Mouse (Mus musculus) left cerebral cortex, postnatal 10 days (tissue): ENCODE measurements around the gene Clpp. TPM values are rescaled to one million over a fixed set of nuclear protein-coding genes. Genes with fewer than 3 reads are reported as not detected.

Experiments used
- DNase-seq, 2 experiments: peaks; one replicate each; pipeline ENCODE4 v3.0.0; 2021 to 2022; ENCODE audit warnings: low spot score in 2 of 2, mixed read lengths in 1 of 2; ENCODE audit errors: extremely low spot score in 1 of 2
- intact Hi-C: fragments of 180-260 bp; cut with DNase I; formaldehyde crosslinking; loops from one replicate; pipeline ENCODE4 v1.15.1; 2025
- total RNA-seq, 2 experiments: library from RNA; stranded (reverse); gene quantifications; 2 replicates each; pipeline ENCODE4 v1.2.3; 2021

The Clpp gene
- 10 to 100 TPM; 51.0 to 52.6 TPM for total RNA-seq

DNA sequence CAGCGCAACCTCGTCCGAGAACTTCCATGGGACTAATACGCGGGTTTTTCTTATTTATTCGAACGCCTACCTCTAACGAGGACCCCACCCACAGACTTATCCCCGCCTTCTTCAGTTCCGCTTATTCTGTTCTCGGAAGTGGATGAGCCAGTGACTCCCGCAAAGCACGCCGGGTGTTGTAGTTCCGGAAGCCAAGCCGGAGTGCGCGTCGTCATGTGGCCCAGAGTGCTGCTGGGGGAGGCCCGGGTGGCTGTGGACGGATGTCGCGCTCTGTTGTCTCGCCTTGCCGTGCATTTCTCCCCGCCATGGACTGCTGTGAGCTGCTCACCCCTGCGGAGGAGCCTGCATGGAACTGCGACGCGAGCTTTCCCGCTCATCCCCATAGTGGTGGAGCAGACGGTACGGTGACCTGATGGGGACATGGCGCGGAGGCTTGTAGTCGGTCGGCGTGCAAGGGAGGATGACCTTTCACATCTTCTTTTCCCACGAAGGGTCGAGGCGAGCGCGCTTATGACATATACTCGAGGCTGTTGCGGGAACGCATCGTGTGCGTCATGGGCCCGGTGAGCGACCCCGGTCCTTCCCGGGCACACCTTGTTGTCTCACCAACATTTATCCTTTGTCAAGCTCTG is at the start of gene Clpp:
Gene Clpp, plus strand, starts transcription at position 191 of the 632 bp plus-strand sequence.
- intact Hi-C loops = loop anchor here (10.0 kb wide), 1 partner anchor 345 kb away; no protein-coding TSS in a partner anchor
- peak; percentile 94 to 95 for DNase-seq

DNA sequence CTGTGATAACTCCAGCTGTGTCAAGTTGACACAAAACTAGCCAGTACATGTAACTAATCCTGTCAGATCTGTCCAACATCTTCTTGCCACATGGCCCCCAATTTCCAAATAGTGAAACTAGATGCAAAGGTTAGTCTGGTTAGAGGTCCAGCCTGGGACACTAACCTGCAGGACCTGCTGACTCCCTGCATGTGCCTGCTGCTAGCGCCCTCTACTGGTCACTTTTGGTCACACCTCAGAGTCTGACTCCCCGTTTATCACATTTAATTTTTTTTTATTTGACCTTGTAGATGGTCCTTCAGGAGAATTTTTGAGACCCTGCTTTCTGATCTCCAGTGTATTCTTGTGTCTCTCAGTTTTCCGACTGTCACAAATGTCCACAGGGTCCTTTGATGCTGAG is 39.2 kb upstream of the Clpp start:
- DNase-seq = no peak
- intact Hi-C loops = no loop called here

DNA sequence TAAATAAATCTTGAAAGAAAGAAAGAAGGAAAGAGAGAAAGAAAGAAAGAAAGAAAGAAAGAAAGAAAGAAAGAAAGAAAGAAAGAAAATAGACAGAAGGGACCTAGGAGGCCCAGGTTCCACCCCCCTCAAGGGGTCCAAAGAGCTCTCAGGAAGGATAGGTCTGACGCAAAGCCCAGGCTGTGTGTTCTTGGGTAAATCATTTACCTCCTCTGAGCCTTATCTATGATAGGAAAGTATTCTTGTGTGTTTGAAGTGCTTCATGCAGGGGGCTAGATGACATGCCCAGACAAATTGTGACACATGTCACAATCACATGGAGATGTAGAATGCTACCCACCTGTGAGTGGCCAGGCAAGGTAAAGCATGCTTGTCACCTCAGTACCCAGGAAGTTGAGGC is 37.5 kb upstream of the Clpp start:
- DNase-seq = no peak
- intact Hi-C loops = no loop called here

DNA sequence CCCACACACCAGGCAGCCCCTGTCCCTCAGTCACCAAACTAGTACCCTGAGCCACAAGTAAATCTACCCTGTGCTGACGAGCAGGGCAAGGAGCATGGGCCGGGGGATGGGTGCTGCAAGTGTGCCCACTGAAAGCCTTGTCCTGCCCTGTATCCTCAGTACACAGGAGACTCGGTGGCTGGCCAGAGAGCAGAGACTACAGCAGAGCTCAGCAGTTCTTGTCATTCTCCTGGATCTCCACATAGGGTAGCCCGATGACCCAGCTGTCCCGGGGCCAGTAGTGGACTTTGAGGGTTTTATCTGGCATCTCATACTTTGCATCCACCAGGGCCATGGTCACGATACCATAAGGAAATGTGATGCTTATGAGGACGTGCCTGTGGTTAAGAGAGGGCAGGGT is 35.2 kb upstream of the Clpp start:
- DNase-seq = no peak
- intact Hi-C loops = no loop called here

DNA sequence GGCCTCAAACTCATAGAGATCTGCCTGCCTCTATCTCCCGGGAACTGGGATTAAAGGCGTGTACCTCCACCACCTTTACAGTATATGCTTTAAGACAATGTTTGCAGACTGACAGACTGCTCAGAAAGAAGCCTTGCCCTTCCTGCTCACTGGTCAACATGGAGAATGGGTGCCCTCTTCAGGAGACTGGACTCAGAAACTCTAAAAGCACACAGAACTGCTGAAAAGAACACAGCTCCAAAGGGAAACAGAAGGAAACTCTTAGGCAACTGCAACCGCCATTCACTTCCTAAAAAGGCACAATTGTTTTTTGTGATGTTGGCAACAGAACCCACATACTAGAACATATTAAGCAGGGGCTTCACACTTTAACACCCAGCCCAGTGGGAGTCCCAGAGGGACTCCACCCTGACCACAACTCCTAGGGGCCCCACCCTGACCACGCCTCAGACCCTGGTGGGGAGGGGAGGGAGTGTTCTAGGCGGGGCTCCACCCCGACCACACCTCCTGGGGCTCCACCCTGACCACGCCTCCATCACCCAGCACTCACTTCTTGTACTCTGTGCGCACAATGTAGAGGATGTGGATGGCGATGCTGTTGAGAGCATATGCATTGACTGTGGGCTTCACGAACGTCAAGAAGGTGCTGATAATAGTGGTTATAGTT is 32.2 kb upstream of the Clpp start:
- intact Hi-C loops = no loop called here
- no peak for DNase-seq

DNA sequence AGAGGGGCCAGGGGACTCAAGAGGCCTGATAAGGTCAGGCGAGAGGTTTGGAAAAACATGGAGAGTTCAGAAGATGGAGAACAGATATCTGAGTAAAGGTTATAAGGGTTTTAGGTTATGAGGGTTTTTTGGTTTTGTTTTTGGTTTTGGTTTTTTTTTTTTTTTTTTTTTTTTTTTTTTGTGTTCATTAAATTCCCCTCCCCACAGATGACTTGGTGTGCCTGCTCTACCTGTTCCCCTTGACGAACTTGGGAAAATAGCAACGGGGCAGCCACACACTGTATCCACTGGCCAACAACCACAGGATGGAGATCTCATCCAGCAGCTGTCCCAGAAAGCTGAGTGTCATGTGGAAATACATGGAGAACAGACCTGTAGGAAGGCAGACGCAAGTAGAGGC is 31.4 kb upstream of the Clpp start:
- DNase-seq = no peak
- intact Hi-C loops = no loop called here

DNA sequence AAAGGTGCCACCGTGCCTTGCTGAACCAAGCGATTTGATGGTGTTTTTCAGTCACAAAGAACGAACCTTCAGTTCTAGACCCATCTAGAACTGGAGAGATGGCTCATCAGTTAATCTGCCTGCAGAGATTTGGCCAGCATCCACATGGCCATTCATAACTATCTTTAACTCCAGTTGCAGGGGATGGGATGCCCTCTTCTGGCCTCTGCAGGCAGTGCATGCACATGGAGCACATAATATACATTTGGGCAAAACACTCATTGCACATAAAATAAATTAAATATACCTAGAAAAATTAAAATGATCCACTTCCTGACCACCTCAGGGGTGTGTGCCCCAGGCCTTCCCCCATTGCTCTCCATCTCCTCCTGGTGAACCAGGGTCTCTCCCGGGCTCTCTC is 28.2 kb upstream of the Clpp start:
- DNase-seq = no peak
- intact Hi-C loops = no loop called here

DNA sequence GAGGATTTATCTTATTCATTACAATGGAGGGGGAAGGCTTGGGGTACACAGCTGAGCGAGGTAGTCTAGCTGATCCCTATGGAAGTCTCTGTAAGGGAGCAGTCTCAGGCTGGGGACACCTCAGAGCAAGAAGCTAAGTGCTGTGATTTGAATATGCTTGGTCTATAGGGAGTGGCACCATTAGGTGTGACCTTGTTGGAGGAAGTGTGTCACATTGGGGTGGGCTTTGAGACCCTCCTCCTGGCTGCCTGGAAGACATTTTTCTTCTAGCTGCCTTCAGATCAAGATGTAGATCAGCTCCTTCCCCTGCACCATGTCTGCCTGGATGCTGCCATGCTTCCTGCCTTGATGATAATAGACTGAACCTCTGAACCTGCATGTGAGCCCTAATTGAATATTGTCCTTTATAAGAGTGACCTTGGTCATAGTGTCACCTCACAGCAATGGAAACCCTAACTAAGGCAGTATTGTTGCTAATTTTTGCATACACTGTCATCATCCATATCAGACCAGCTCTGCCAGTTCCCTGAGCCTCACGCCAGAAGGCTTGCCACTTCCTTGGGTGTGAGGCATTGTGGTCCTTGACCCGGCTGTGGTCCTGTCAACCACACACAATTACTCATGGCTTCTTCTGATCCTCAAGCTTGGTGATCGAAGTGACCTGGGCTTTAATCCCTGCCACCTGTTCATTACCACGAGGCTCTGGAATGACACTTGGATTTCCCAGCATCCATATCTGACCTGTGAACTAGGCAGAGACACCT is 27.3 kb upstream of the Clpp start:
- intact Hi-C loops = no loop called here
- DNase-seq = no peak

DNA sequence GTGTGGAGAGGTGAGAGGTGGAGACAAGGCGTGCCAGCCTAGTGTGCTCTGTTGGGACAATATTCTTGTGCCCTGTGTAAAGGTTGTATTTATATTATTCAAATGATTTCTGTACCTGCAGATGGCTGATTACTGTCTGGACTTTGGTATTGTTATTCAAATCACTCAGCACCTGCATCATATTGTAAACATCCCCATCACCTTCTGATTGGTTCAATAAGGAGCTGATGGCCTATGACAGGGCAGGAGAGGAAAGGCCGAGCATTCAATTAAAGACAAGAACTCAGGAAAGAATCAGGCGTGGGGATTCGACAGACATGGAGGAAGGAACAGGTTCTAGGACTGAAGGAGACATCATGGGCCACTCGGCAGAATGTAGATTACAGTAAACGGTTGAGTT is 26.5 kb upstream of the Clpp start:
- intact Hi-C loops = no loop called here
- no peak for DNase-seq

DNA sequence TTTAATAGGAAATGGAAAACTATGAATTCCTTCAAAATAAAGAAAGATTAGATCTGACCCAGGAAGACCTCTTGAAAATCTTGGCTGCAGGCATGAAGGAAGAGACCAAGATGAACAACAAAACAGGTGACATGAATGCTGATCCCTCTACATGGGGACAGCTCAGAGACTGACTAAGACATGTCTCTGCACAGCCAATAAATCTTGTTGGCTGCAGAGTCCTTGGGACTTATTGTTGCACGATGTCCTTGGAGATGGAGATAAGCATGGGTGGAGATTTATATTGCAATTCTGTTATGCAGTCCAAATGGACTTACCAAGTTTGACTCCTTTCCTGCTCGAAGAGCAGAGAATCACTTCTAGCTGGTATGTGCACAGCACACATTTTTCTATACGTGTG is 20.8 kb upstream of the Clpp start:
- intact Hi-C loops = no loop called here
- DNase-seq = no peak

DNA sequence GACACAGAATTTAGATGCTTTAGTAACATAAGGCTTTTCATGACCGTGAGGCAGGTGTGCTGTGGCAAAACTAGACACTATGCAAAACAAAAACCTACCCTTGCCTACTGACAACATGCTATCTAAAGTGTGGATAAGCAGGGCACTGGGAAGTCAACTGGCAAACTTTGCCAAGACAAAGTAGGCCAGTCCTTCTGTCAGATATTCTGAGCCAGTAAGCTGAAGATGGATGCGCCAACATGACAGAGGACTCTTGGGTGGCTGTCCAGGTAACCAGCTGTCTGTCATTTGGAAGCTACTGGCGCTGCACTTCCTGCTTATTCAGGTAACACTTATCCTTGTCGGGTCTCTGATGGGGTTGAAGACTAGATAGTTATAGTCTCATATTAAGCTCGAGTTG is 20.0 kb upstream of the Clpp start:
- intact Hi-C loops = no loop called here

DNA sequence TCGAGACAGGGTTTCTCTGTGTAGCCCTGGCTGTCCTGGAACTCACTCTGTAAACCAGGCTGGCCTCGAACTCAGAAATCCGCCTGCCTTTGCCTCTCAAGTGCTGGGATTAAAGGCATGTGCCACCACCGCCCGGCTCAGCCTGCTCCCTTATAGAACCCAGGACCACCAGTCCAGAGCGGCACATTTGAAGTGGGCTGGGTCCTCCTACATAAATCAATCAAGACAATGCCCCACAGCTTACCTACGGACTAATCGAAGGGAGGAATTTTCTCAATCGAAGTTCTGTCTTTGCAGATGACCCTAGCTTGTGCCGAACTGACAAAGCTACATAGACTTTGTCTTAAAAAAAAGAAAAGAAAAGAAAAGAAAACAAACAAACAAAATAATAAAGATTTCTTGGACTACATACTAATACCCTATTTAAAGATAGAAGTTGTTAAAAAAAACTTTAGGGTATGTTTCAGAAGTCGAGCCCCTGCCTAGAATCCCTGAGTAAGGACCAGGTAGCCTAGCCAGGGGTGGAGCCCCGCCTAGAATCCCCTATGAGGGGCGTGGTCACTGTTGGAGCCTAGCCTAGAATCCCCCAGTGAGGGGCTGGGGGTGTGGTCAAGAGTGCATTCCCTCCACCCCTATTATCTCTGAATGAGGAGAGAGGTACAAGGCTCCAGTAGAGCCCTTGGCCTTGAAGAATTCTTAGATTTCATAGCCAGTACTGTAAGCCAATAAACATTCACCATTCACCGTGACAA is 16.0 kb upstream of the Clpp start:
- no peak for DNase-seq
- intact Hi-C loops = no loop called here

More for the DNA sequence above, 20.0 kb upstream of the Clpp start:
- DNase-seq = no peak

DNA sequence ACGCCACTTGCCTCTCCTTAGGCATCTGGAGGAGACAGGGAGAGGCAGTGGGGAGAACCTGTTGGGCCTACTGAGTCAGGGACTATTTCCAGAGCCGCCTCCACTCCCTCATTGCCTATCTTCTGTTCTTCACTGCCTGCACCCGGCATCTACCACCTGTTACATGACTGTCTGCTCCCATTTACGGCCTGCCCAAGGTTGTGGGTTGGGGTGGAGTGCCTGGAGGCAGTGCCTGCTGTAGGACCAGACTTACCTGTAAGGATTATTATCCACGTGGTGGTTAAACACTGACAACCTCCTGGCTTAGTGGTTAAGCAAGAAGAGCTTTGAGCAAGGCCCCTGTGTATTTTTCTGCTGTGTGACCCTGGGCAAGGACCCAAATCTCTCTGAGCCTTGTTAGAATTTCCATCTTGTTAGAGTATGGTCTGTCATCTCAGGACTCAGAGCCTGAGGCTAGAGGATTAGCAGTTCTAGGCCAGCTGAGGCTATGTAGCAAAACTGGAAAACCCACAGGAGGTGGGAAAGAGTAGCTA is 15.3 kb upstream of the Clpp start:
- no peak for DNase-seq
- intact Hi-C loops = no loop called here

DNA sequence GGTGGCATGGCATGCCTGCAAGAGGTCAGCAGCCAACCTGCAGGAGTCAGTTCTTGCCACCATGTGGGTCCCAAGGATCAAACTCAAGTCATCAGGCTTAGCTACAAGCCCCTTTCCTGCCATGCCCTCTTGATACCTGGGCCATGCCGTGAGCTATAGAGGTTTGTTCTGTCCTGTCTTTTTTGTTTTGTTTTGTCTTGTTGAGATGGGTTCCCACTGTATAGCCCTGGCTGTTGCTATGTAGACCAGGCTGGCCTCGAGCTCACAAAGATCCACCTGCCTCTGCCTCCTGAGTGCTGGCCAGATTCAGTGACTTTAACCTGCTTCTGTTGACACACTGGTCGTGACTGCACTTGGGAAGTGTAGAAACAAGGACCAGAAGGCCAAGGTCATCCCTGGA is 14.7 kb upstream of the Clpp start:
- intact Hi-C loops = no loop called here
- no peak for DNase-seq

DNA sequence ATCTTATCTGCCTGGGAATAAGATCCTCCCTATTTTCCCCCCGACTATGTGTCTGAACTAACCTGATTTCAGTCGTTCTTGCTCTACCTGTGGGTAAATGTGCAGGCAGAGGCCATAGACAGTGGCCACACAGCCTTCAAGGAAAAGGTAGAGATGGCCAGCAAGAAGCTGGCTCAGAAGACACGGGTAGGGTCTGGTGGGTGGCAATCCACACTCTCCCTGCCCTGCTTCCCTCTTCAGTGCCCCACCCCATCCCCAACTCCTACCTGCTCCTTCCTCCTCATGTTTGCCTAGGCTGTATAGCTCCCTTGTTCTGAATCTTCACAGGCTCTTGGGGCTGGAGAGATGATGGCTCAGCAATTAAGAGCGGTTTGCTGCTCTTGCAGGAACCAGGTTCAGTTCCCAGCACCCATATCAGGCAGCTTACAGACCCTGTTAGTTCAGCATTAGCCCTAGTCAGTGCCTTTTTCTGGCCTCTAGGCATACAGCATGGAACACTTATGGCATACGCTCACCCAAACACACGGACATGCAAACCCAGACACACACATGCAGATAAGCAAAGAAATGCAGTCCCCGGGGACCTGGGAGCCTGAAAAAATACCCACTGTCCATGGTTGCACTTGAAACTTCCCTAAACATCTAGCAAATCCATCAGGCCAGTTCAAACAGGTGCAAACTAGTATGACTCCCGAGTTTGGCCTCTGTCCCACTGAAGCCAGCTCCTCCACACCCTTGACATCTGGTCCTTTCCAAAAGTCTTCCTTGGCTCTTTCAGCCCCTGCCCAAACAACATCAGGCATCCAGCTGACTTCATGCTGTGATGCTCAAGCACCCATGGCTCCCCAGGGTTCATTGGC is 13.3 kb upstream of the Clpp start:
- DNase-seq = no peak
- intact Hi-C loops = no loop called here

DNA sequence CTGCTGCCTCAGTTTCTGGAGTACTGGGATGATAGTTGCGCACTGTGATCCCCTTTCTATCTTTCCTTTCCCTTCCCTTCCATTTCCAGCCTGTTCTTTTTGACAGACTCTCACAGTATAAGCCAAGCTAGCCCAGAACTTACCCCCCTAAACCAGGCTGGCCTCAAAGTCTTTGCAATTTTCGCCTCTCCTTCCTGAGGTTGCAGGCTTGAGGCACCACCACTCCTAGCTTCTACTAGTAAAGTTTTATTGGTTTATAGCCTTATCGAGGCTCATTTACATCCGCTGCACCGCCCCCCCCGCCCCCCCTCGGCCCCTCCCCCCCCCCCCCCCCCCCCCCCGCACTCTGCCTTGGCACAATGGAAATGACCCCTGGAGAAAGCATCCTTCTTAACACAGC is 10.6 kb upstream of the Clpp start:
- intact Hi-C loops = no loop called here
- no peak for DNase-seq

DNA sequence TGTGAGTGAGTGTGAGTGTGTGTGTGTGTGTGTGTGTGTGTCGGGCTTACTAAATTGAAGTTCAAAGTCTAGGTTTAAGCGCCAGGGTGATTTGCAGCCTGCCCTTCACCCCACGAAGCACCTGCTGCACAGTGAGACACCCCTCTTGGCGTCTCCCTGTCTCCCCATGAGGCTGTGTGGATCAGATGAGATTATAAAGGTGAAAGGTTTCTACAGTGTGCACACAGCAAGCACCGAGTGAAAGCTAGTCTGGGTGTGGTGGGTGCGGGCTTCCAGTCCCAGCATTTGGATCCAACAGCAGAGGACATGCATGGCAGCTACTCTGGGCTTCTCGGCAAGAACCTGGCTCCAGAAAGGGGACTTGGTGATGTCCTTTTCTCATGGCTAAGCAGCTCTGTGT is 9.1 kb upstream of the Clpp start:
- no peak for DNase-seq
- intact Hi-C loops = no loop called here

DNA sequence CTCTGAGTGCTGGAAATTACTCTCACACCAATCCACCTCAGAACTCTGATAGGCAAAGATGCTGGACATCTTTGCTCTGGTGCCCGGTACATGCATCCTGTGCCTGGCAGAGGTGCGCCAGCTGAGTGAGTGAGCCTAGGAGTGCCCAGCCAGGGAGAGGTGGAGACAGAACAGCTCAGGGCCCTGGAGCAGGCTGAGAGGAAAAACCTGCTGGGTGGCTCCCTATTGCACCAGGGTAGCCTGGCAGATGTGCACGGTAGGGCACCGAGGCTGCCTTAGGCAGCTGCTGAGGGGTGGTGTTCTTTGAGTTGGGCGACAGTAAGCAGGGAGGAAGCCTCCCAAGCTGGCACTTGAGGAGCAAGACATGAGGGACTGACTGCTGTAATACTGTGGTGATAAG is 8.1 kb upstream of the Clpp start, which contains the start of gene Acer1:
Gene Acer1, minus strand, starts transcription at position 114 of the 400 bp plus-strand sequence.
- intact Hi-C loops = no loop called here
- DNase-seq = no peak
